Mouse (Mus musculus) thymus, adult 2 months (tissue): Measurements from ENCODE around the gene C130073F10Rik.

Source experiments
- CTCF ChIP-seq: fragments of 200-500 bp; IDR thresholded peaks from 2 replicates; pipeline ENCODE4 v1.5.1; 2012; ENCODE audit warnings: mild to moderate bottlenecking, control low read depth, low read length, moderate library complexity, borderline replicate concordance; ENCODE audit not compliant: control insufficient read depth, poor library complexity, insufficient read depth; ENCODE audit errors: extremely low read depth
- POLR2A ChIP-seq: fragments of 200-500 bp; IDR thresholded peaks from 2 replicates; pipeline ENCODE4 v1.6.1; 2012; ENCODE audit warnings: mild to moderate bottlenecking, low read length, control low read depth, moderate library complexity; ENCODE audit not compliant: control insufficient read depth, poor library complexity, insufficient read depth; ENCODE audit errors: extremely low read depth

- TF ChIP-seq POLR2A (no peak), CTCF (no peak)
Observed at GRCm38 (mm10) chr4:101893656-101894420, at the start of gene C130073F10Rik.
